Mouse (Mus musculus) kidney, adult 2 months (tissue): ENCODE measurements around the gene Batf3.

Source experiments
- CTCF ChIP-seq: fragments of 200-500 bp; conservative IDR thresholded peaks from 2 replicates; pipeline ENCODE4 v1.5.1; 2011; ENCODE audit warnings: low read depth, mild to moderate bottlenecking, control low read depth, low read length, moderate library complexity, mixed read lengths; ENCODE audit not compliant: insufficient read depth, insufficient read length
- POLR2A ChIP-seq: fragments of 200-500 bp; IDR thresholded peaks from one replicate; pipeline ENCODE4 v1.6.1; 2011; ENCODE audit warnings: low read depth, low read length, control low read depth

- TF ChIP-seq CTCF (no peak), POLR2A (no peak)
Observed at GRCm38 (mm10) chr1:191093578-191093977, 4.1 kb upstream of the Batf3 start.
